Mouse (Mus musculus): Measurements from ENCODE around the gene Rab20.

DNA sequence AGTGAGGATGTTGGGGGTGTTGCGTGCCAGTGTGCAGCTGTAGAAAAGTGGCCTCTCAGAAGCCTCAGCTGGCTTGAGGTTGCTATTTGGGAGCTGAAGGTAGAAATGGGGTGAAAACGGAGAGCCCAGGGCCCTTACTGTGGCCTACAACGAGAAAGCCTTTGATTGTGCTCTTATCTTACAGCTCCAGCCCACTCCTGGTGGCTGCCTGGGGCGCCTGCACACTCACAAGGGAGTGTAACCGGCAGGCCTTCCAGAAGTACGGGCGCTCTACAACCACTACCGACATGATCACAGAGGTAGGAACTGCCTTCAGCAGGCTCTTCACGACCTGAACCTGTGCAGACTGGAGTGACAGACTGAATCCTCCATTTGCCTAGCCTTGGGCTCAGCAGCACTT lies 34.2 kb upstream of the Rab20 start:
- TF ChIP-seq CTCF (IDR thresholded peaks at IDR 0.05; ENCODE audit: extremely low read depth, insufficient read depth, insufficient read length, insufficient replicate concordance) (no peak), POLR2A (IDR thresholded peaks at IDR 0.05; ENCODE audit: low read depth, low read length) (no peak)

Data from spleen, adult 2 months (tissue).